40 mouse cellular contexts compared by ENCODE assay signal in the genomic region with DNA sequence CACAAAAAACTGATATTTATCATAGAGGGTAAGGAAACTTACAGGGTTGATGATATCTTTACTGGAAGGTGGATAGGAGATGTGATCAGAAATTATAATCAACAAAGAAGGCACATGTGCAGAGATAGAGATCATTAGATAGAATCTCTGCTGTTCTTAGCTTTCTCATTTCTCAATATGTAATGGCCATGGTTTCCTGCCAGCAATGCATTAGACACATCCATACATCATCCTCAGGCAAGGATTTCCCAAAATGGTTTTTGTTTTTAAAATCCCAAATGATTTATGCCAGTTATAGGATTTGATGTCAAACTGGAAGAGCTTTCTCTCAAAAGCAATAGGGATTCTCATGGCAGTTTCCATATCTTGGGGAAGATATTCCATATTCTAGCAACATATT. TPM values are rescaled to one million over a fixed set of nuclear protein-coding genes. Genes with fewer than 3 reads are reported as not detected.
"Had no signal": no experiment of that assay in that cellular context is flagged by ENCODE, and none has a peak within 500 bp of the region (broad histone marks: within the 10 kb centered on the region; RNA-seq: fewer than 3 reads in every experiment).

No protein-coding gene starts in this region.

- H3K4me3 ChIP-seq: limb, embryonic 10.5 days; limb, embryonic 12.5 days; limb, embryonic 13.5 days; limb, embryonic 15.5 days; liver, embryonic 12.5 days; liver, embryonic 13.5 days; liver, embryonic 15.5 days; lung, embryonic 15.5 days; megakaryocyte, embryonic 14.5 days; midbrain, embryonic 10.5 days; midbrain, embryonic 12.5 days; midbrain, embryonic 13.5 days; midbrain, embryonic 15.5 days; myocyte; neural tube, embryonic 12.5 days had no signal

- H3K4me1 ChIP-seq: limb, embryonic 10.5 days; limb, embryonic 12.5 days; limb, embryonic 13.5 days; limb, embryonic 15.5 days; liver, embryonic 12.5 days; liver, embryonic 13.5 days; liver, embryonic 15.5 days; lung, embryonic 15.5 days; megakaryocyte, embryonic 14.5 days; midbrain, embryonic 10.5 days; midbrain, embryonic 12.5 days; midbrain, embryonic 13.5 days; midbrain, embryonic 15.5 days; neural tube, embryonic 12.5 days had no signal

- H3K27me3 ChIP-seq: limb, embryonic 12.5 days; limb, embryonic 13.5 days; limb, embryonic 15.5 days; liver, embryonic 12.5 days; liver, embryonic 13.5 days; liver, embryonic 15.5 days; lung, embryonic 15.5 days; megakaryocyte, embryonic 14.5 days; midbrain, embryonic 12.5 days; midbrain, embryonic 13.5 days; midbrain, embryonic 15.5 days; neural tube, embryonic 12.5 days had no signal

- H3K9ac ChIP-seq: limb, embryonic 12.5 days; limb, embryonic 13.5 days; limb, embryonic 15.5 days; liver, embryonic 12.5 days; liver, embryonic 13.5 days; liver, embryonic 14.5 days; liver, embryonic 15.5 days; liver, postnatal 0 days; lung, embryonic 14.5 days; lung, embryonic 15.5 days; midbrain, embryonic 12.5 days; midbrain, embryonic 13.5 days; midbrain, embryonic 15.5 days; neural tube, embryonic 12.5 days had no signal

- H3K9me3 ChIP-seq: limb, embryonic 10.5 days; limb, embryonic 12.5 days; limb, embryonic 13.5 days; limb, embryonic 15.5 days; liver, embryonic 12.5 days; liver, embryonic 13.5 days; liver, embryonic 15.5 days; lung, embryonic 15.5 days; megakaryocyte, embryonic 14.5 days; midbrain, embryonic 10.5 days; midbrain, embryonic 12.5 days; midbrain, embryonic 13.5 days; midbrain, embryonic 15.5 days; neural tube, embryonic 12.5 days had no signal

- ATAC-seq: liver, embryonic 12.5 days; liver, postnatal 0 days; midbrain, embryonic 13.5 days; midbrain, embryonic 15.5 days; midbrain, embryonic 16.5 days had no signal

- H3K4me2 ChIP-seq: limb, embryonic 12.5 days; limb, embryonic 13.5 days; limb, embryonic 15.5 days; liver, embryonic 11.5 days; liver, embryonic 12.5 days; liver, embryonic 13.5 days; liver, embryonic 15.5 days; lung, embryonic 14.5 days; lung, embryonic 15.5 days; midbrain, embryonic 11.5 days; midbrain, embryonic 12.5 days; midbrain, embryonic 13.5 days; midbrain, embryonic 15.5 days; neural tube, embryonic 12.5 days had no signal

- H3K36me3 ChIP-seq: limb, embryonic 10.5 days; limb, embryonic 12.5 days; limb, embryonic 13.5 days; limb, embryonic 15.5 days; liver, embryonic 12.5 days; liver, embryonic 13.5 days; liver, embryonic 15.5 days; lung, embryonic 15.5 days; midbrain, embryonic 10.5 days; midbrain, embryonic 12.5 days; midbrain, embryonic 13.5 days; midbrain, embryonic 15.5 days; neural tube, embryonic 12.5 days had no signal

- H3K27ac ChIP-seq: limb, embryonic 10.5 days; limb, embryonic 12.5 days; limb, embryonic 13.5 days; limb, embryonic 15.5 days; liver, embryonic 12.5 days; liver, embryonic 13.5 days; liver, embryonic 14.5 days; liver, embryonic 15.5 days; lung, embryonic 15.5 days; macrophage; midbrain, embryonic 10.5 days; midbrain, embryonic 12.5 days; midbrain, embryonic 13.5 days; midbrain, embryonic 15.5 days; neural tube, embryonic 12.5 days had no signal

- DNase-seq: left cerebral cortex, postnatal 4 days; liver; liver, embryonic 13.5 days; liver, postnatal 0 days; lung, adult 2 months; lung, embryonic 14.5 days; lung, postnatal 14 days; lung, postnatal 4 days; midbrain, embryonic 14.5 days had no signal

RNA-seq across cellular contexts. Expression of a gene that starts 52.0 kb away (rescaled TPM):
- total RNA-seq: liver, adult 2 months; megakaryocyte progenitor cell, adult 5-6 weeks; megakaryocyte, adult 5-6 weeks; megakaryocyte-erythroid progenitor cell, adult 5-6 weeks; monocyte, adult 5-6 weeks had no signal
- polyA plus RNA-seq: limb, embryonic 10.5 days; limb, embryonic 11.5 days; limb, embryonic 12.5 days; limb, embryonic 13.5 days; limb, embryonic 14.5 days; limb, embryonic 15.5 days; liver, adult 2 months; liver, embryonic 11.5 days; liver, embryonic 12.5 days; liver, embryonic 13.5 days; liver, embryonic 14.5 days; liver, embryonic 15.5 days; liver, embryonic 16.5 days; liver, postnatal 0 days; lung, adult 2 months; lung, embryonic 14.5 days; lung, embryonic 15.5 days; lung, embryonic 16.5 days; lung, postnatal 0 days; macrophage; midbrain, embryonic 10.5 days; midbrain, embryonic 11.5 days; midbrain, embryonic 12.5 days; midbrain, embryonic 13.5 days; midbrain, embryonic 14.5 days; midbrain, embryonic 15.5 days; midbrain, embryonic 16.5 days; midbrain, postnatal 0 days; myocyte; neural tube, embryonic 11.5 days; neural tube, embryonic 12.5 days had no signal
